Mouse (Mus musculus) lung, embryonic 15.5 days (tissue): Measurements from ENCODE around the gene Arhgdig. TPM values are rescaled to one million over a fixed set of nuclear protein-coding genes. Genes with fewer than 3 reads are reported as not detected.

ENCODE experiments used
- ATAC-seq: fragments of 200-750 bp; cut with Nextera tagmentation; 2 replicates; pipeline ENCODE4 v1.8.0; 2017; ENCODE audit warnings: moderate number of reproducible peaks, borderline replicate concordance; ENCODE audit not compliant: low FRiP score, low TSS enrichment; ENCODE audit errors: extremely low read depth
- H3K27ac ChIP-seq: fragments of 300-500 bp; sonication (generic); 2 replicates; pipeline ENCODE4 v1.5.1; 2015; ENCODE audit warnings: moderate library complexity, mild to moderate bottlenecking, inconsistent platforms
- H3K27me3 ChIP-seq: fragments of 300-500 bp; sonication (generic); 2 replicates; pipeline ENCODE4 v1.6.1; 2015; ENCODE audit warnings: inconsistent platforms
- H3K36me3 ChIP-seq: fragments of 300-500 bp; sonication (generic); 2 replicates; pipeline ENCODE4 v1.6.1; 2015; ENCODE audit warnings: inconsistent platforms
- H3K4me1 ChIP-seq: fragments of 300-500 bp; sonication (generic); 2 replicates; pipeline ENCODE4 v1.6.1; 2015; ENCODE audit warnings: inconsistent platforms
- H3K4me2 ChIP-seq: fragments of 300-500 bp; sonication (generic); 2 replicates; pipeline ENCODE4 v1.6.1; 2015; ENCODE audit warnings: inconsistent platforms, mild to moderate bottlenecking, moderate library complexity
- H3K4me3 ChIP-seq: fragments of 300-500 bp; sonication (generic); 2 replicates; pipeline ENCODE4 v1.5.1; 2015; ENCODE audit warnings: mild to moderate bottlenecking, inconsistent platforms
- H3K9ac ChIP-seq: fragments of 300-500 bp; sonication (generic); 2 replicates; pipeline ENCODE4 v1.6.1; 2015; ENCODE audit warnings: inconsistent platforms
- H3K9me3 ChIP-seq: fragments of 300-500 bp; sonication (generic); 2 replicates; pipeline ENCODE4 v1.6.1; 2016; ENCODE audit warnings: inconsistent platforms
- WGBS: fragments of 180-500 bp; shearing (Covaris S2); methylation state at CpG from one replicate; pipeline ENCODE4 v1.1.7; 2015; 5-methylcytosine and 5-hydroxymethylcytosine counted together
- polyA plus RNA-seq: library from polyadenylated mRNA; unstranded; fragments of >200 nt; fragmentation: Nextera tagmentation; extraction: Ambion mirVana; gene quantifications from 2 replicates; pipeline ENCODE4 v1.2.1, GENCODE M21; 2015

The Arhgdig gene
- polyA plus RNA-seq: 13.1 and 13.3 TPM in 2 replicates

GRCm38 (mm10) chr17:26207686-26208085, at the start of gene Arhgdig:
TSS of gene Arhgdig (minus strand) at chr17:26207786.
- WGBS: 85% methylated on average over 12 of the region's 12 CpGs
- no peak within 1 kb of the TSS for H3K4me2 ChIP-seq
- ATAC-seq: no peak
- peaks cover 26% of the 10 kb centered on the region for H3K27me3 ChIP-seq
- H3K4me3 ChIP-seq: no peak within 1 kb of the TSS
- H3K27ac ChIP-seq: no peak within 1 kb of the TSS
- no peak within 1 kb of the TSS for H3K9ac ChIP-seq
- H3K36me3 ChIP-seq: no peaks in the 10 kb centered on the region
- no peaks in the 10 kb centered on the region for H3K9me3 ChIP-seq
- peaks cover 2% of the 10 kb centered on the region for H3K4me1 ChIP-seq

GRCm38 (mm10) chr17:26255313-26255712, 47.7 kb upstream of the Arhgdig start:
- Histone ChIP-seq H3K4me2 (no peak overlapping the region), H3K4me1 (peaks cover 14% of the 10 kb centered on the region), H3K4me3 (no peak overlapping the region), H3K27ac (no peak overlapping the region), H3K36me3 (peaks cover 41% of the 10 kb centered on the region), H3K27me3 (no peaks in the 10 kb centered on the region), H3K9ac (no peak overlapping the region), H3K9me3 (no peaks in the 10 kb centered on the region)
- no peak for ATAC-seq
- 91% methylated on average over 7 of the region's 7 CpGs for WGBS

GRCm38 (mm10) chr17:26253399-26253798, 45.8 kb upstream of the Arhgdig start:
- Histone ChIP-seq H3K9me3 (no peaks in the 10 kb centered on the region), H3K4me2 (peak overlapping the region; percentile 70), H3K36me3 (peaks cover 24% of the 10 kb centered on the region), H3K27me3 (no peaks in the 10 kb centered on the region), H3K27ac (peak overlapping the region; percentile 98), H3K4me1 (peaks cover 14% of the 10 kb centered on the region), H3K9ac (peak overlapping the region; percentile 100), H3K4me3 (peak overlapping the region; percentile 96)
- WGBS: under 1% methylated on average over 24 of the region's 24 CpGs
- ATAC-seq: no peak

- WGBS: 0% methylated on average over 37 of the region's 43 CpGs
- Histone ChIP-seq H3K36me3 (peaks cover 17% of the 10 kb centered on the region), H3K4me3 (peak within 1 kb of the TSS; percentile 96), H3K27me3 (no peaks in the 10 kb centered on the region), H3K9me3 (no peaks in the 10 kb centered on the region), H3K27ac (peak within 1 kb of the TSS; percentile 98), H3K9ac (peak within 1 kb of the TSS; percentile 100), H3K4me2 (peak within 1 kb of the TSS; percentile 70), H3K4me1 (peaks cover 14% of the 10 kb centered on the region)
- peak; percentile 97 for ATAC-seq
These were observed 45.1 kb upstream of the Arhgdig start, which contains the start of gene Luc7l for GRCm38 (mm10) chr17:26252539-26253251. TSS of gene Luc7l (plus strand) at chr17:26252896.

- peak overlapping the region; percentile 98 for H3K27ac ChIP-seq
- peaks cover 10% of the 10 kb centered on the region for H3K36me3 ChIP-seq
- H3K9me3 ChIP-seq: no peaks in the 10 kb centered on the region
- H3K4me3 ChIP-seq: peak overlapping the region; percentile 96
- peak overlapping the region; percentile 70 for H3K4me2 ChIP-seq
- WGBS: 48% methylated on average over 4 of the region's 4 CpGs
- no peaks in the 10 kb centered on the region for H3K27me3 ChIP-seq
- H3K9ac ChIP-seq: no peak overlapping the region
- no peak for ATAC-seq
- H3K4me1 ChIP-seq: peaks cover 14% of the 10 kb centered on the region
These were observed 44.4 kb upstream of the Arhgdig start for GRCm38 (mm10) chr17:26251886-26252538.

- 8% methylated on average over 29 of the region's 33 CpGs for WGBS
- H3K9ac ChIP-seq: peak within 1 kb of the TSS; percentile 72
- no peaks in the 10 kb centered on the region for H3K27me3 ChIP-seq
- peak within 1 kb of the TSS; percentile 79 for H3K4me3 ChIP-seq
- H3K4me1 ChIP-seq: peaks cover 14% of the 10 kb centered on the region; the same call in 1 of the 2 replicates
- peak; percentile 98 for ATAC-seq
- peak within 1 kb of the TSS; percentile 86 for H3K4me2 ChIP-seq
- H3K27ac ChIP-seq: peak within 1 kb of the TSS; percentile 77
- H3K9me3 ChIP-seq: no peaks in the 10 kb centered on the region
- H3K36me3 ChIP-seq: no peaks in the 10 kb centered on the region
These were observed 36.7 kb upstream of the Arhgdig start, which contains the start of gene Fam234a for GRCm38 (mm10) chr17:26244101-26244841. TSS of gene Fam234a (minus strand) at chr17:26244242.

- H3K4me1 ChIP-seq: peaks cover 14% of the 10 kb centered on the region; the same call in 1 of the 2 replicates
- H3K4me2 ChIP-seq: peak overlapping the region; percentile 86
- no peaks in the 10 kb centered on the region for H3K27me3 ChIP-seq
- peak overlapping the region; percentile 72 for H3K9ac ChIP-seq
- no peaks in the 10 kb centered on the region for H3K9me3 ChIP-seq
- ATAC-seq: peak; percentile 86
- 1% methylated on average over 32 of the region's 32 CpGs for WGBS
- H3K4me3 ChIP-seq: peak overlapping the region; percentile 79
- no peaks in the 10 kb centered on the region for H3K36me3 ChIP-seq
- peak overlapping the region; percentile 77 for H3K27ac ChIP-seq
These were observed 36.0 kb upstream of the Arhgdig start for GRCm38 (mm10) chr17:26243471-26244100.

- H3K27ac ChIP-seq: no peak overlapping the region
- WGBS: 79% methylated on average over 6 of the region's 6 CpGs
- H3K27me3 ChIP-seq: no peaks in the 10 kb centered on the region
- no peaks in the 10 kb centered on the region for H3K9me3 ChIP-seq
- ATAC-seq: no peak
- H3K4me3 ChIP-seq: no peak overlapping the region
- no peaks in the 10 kb centered on the region for H3K36me3 ChIP-seq
- no peak overlapping the region for H3K9ac ChIP-seq
- peaks cover 14% of the 10 kb centered on the region; the same call in 1 of the 2 replicates for H3K4me1 ChIP-seq
- no peak overlapping the region for H3K4me2 ChIP-seq
These were observed 33.4 kb upstream of the Arhgdig start for GRCm38 (mm10) chr17:26240990-26241389.

GRCm38 (mm10) chr17:26240120-26240790, 32.7 kb upstream of the Arhgdig start:
- 70% methylated on average over 6 of the region's 6 CpGs for WGBS
- no peaks in the 10 kb centered on the region for H3K9me3 ChIP-seq
- no peak overlapping the region for H3K4me3 ChIP-seq
- H3K27ac ChIP-seq: no peak overlapping the region
- H3K4me1 ChIP-seq: peaks cover 14% of the 10 kb centered on the region; the same call in 1 of the 2 replicates
- H3K9ac ChIP-seq: no peak overlapping the region
- no peak for ATAC-seq
- H3K4me2 ChIP-seq: no peak overlapping the region
- H3K27me3 ChIP-seq: no peaks in the 10 kb centered on the region
- no peaks in the 10 kb centered on the region for H3K36me3 ChIP-seq

- H3K4me1 ChIP-seq: peaks cover 11% of the 10 kb centered on the region; the same call in 1 of the 2 replicates
- no peak overlapping the region for H3K9ac ChIP-seq
- no peak overlapping the region for H3K4me3 ChIP-seq
- H3K27me3 ChIP-seq: no peaks in the 10 kb centered on the region
- H3K27ac ChIP-seq: no peak overlapping the region
- H3K4me2 ChIP-seq: no peak overlapping the region
- H3K9me3 ChIP-seq: no peaks in the 10 kb centered on the region
- no peak for ATAC-seq
- no peaks in the 10 kb centered on the region for H3K36me3 ChIP-seq
- 63% methylated on average over 2 of the region's 2 CpGs for WGBS
These were observed 32.0 kb upstream of the Arhgdig start for GRCm38 (mm10) chr17:26239551-26239950.

GRCm38 (mm10) chr17:26237667-26238066, 30.1 kb upstream of the Arhgdig start:
- H3K4me1 ChIP-seq: no peaks in the 10 kb centered on the region
- no peak overlapping the region for H3K9ac ChIP-seq
- H3K36me3 ChIP-seq: no peaks in the 10 kb centered on the region
- no peak overlapping the region for H3K27ac ChIP-seq
- no peak for ATAC-seq
- H3K4me3 ChIP-seq: no peak overlapping the region
- H3K27me3 ChIP-seq: no peaks in the 10 kb centered on the region
- no peaks in the 10 kb centered on the region for H3K9me3 ChIP-seq
- WGBS: 79% methylated on average over 10 of the region's 10 CpGs
- no peak overlapping the region for H3K4me2 ChIP-seq
